Mouse (Mus musculus) liver, postnatal 0 days (tissue): ENCODE measurements at regions not wholly inside any gene's neighbourhood (a gene's known extent, or its start where the extent isn't known, plus 50 kb on each side); places are given as distances from the start of the nearest gene placed in this dataset.
"Not testable (repeated sequence)": the region's sequence is repeated elsewhere in the genome, so short reads cannot be mapped to it uniquely, and the experiment has no call there.

Experiments
- ATAC-seq: fragments of 200-750 bp; cut with Nextera tagmentation; 2 replicates; pipeline ENCODE4 v1.8.0; 2017; ENCODE audit warnings: mild to moderate bottlenecking, moderate library complexity
- DNase-seq: peaks from one replicate; pipeline ENCODE4 v3.0.0-alpha.2; 2016
- H3K27ac ChIP-seq: fragments of 300-500 bp; sonication (generic); 2 replicates; pipeline ENCODE4 v1.5.1; 2014; ENCODE audit warnings: antibody characterized with exemption, moderate library complexity, mild to moderate bottlenecking, low read depth
- H3K27me3 ChIP-seq: fragments of 300-500 bp; sonication (generic); 2 replicates; pipeline ENCODE4 v1.6.1; 2014; ENCODE audit warnings: low read length, control low read depth, mixed read lengths; ENCODE audit not compliant: insufficient read depth
- H3K36me3 ChIP-seq: fragments of 300-500 bp; sonication (generic); replicated peaks from 2 replicates; pipeline ENCODE4 v1.6.1; 2014; ENCODE audit warnings: mild to moderate bottlenecking, control low read depth, low read length, moderate library complexity, mixed read lengths; ENCODE audit not compliant: insufficient read depth
- H3K4me1 ChIP-seq: fragments of 300-500 bp; sonication (generic); 2 replicates; pipeline ENCODE4 v1.6.1; 2014; ENCODE audit warnings: antibody characterized with exemption, mild to moderate bottlenecking, control low read depth; ENCODE audit not compliant: insufficient read depth
- H3K4me2 ChIP-seq: fragments of 300-500 bp; sonication (generic); 2 replicates; pipeline ENCODE4 v1.6.1; 2014; ENCODE audit warnings: low read depth, mild to moderate bottlenecking, low read length, moderate library complexity, mixed read lengths
- H3K4me3 ChIP-seq: fragments of 300-500 bp; sonication (generic); 2 replicates; pipeline ENCODE4 v1.5.1; 2014; ENCODE audit warnings: low read depth, low read length
- H3K9ac ChIP-seq: fragments of 300-500 bp; sonication (generic); replicated peaks from 2 replicates; pipeline ENCODE4 v1.6.1; 2014; ENCODE audit warnings: mild to moderate bottlenecking, moderate library complexity
- H3K9me3 ChIP-seq: fragments of 300-500 bp; sonication (generic); 2 replicates; pipeline ENCODE4 v1.6.1; 2016; ENCODE audit warnings: mild to moderate bottlenecking, control low read depth, low read length, mixed read lengths
- CTCF ChIP-seq: sonication (generic); IDR thresholded peaks from 2 replicates; pipeline ENCODE4 v1.5.1; 2016; ENCODE audit warnings: antibody characterized with exemption, low read depth
- EP300 ChIP-seq: IDR thresholded peaks from 2 replicates; pipeline ENCODE4 v1.6.1; 2016; ENCODE audit warnings: antibody characterized with exemption, low read depth, mild to moderate bottlenecking
- WGBS: fragments of 180-500 bp; shearing (Covaris S2); extraction: QIAGEN DNeasy Blood & Tissue Kit; methylation state at CpG from one replicate; pipeline ENCODE4 v1.1.7; 2014; ENCODE audit not compliant: insufficient replicate concordance; 5-methylcytosine and 5-hydroxymethylcytosine counted together

- TF ChIP-seq CTCF, result peak; percentile 55
- not testable (repeated sequence) for H3K4me1 ChIP-seq, H3K9me3 ChIP-seq, H3K27me3 ChIP-seq, DNase-seq, H3K27ac ChIP-seq, H3K4me3 ChIP-seq, ATAC-seq, H3K4me2 ChIP-seq, H3K9ac ChIP-seq, H3K36me3 ChIP-seq
- 16% methylated on average over 2 of the region's 2 CpGs for WGBS
Measured at GRCm38 (mm10) chr17:14127031-14127430, 67.7 kb upstream of the Gm7358 start.

- no peak overlapping the region for H3K4me2 ChIP-seq
- no peaks in the 10 kb centered on the region for H3K4me1 ChIP-seq
- H3K9me3 ChIP-seq, result no peaks in the 10 kb centered on the region
- no peaks in the 10 kb centered on the region for H3K27me3 ChIP-seq
- H3K9ac ChIP-seq, result no peak overlapping the region
- H3K4me3 ChIP-seq, result no peak overlapping the region
- TF ChIP-seq EP300 (no peak), CTCF (no peak)
- ATAC-seq (no peak), DNase-seq (no peak)
- WGBS, result 53% methylated on average over 3 of the region's 3 CpGs
- no peak overlapping the region for H3K27ac ChIP-seq
- no peaks in the 10 kb centered on the region for H3K36me3 ChIP-seq
Measured at GRCm38 (mm10) chr17:14118863-14119262, 59.5 kb upstream of the Gm7358 start.

- Histone ChIP-seq H3K36me3 (no peaks in the 10 kb centered on the region), H3K27ac (no peak overlapping the region), H3K4me3 (no peak overlapping the region), H3K27me3 (no peaks in the 10 kb centered on the region), H3K9ac (no peak overlapping the region), H3K4me1 (no peaks in the 10 kb centered on the region), H3K4me2 (no peak overlapping the region), H3K9me3 (no peaks in the 10 kb centered on the region)
- WGBS, result 71% methylated on average over 2 of the region's 2 CpGs
- TF ChIP-seq CTCF, result no peak
- TF ChIP-seq EP300, result no peak
- ATAC-seq, result no peak
- DNase-seq, result no peak
Measured at GRCm38 (mm10) chr17:14116223-14116622, 56.9 kb upstream of the Gm7358 start.

- WGBS, result 53% methylated on average over 2 of the region's 2 CpGs
- DNase-seq, result no peak
- Histone ChIP-seq H3K36me3 (no peaks in the 10 kb centered on the region), H3K27ac (no peak overlapping the region), H3K9me3 (no peaks in the 10 kb centered on the region), H3K4me3 (no peak overlapping the region), H3K4me1 (no peaks in the 10 kb centered on the region), H3K4me2 (no peak overlapping the region), H3K27me3 (no peaks in the 10 kb centered on the region), H3K9ac (no peak overlapping the region)
- no peak for TF ChIP-seq EP300
- no peak for TF ChIP-seq CTCF
- ATAC-seq, result no peak
Measured at GRCm38 (mm10) chr17:14114856-14115255, 55.5 kb upstream of the Gm7358 start.

GRCm38 (mm10) chr17:14111692-14112091, 52.4 kb upstream of the Gm7358 start:
- not testable (repeated sequence) for H3K36me3 ChIP-seq, H3K27ac ChIP-seq, ATAC-seq, H3K9ac ChIP-seq, H3K4me1 ChIP-seq, H3K4me3 ChIP-seq, H3K9me3 ChIP-seq, H3K27me3 ChIP-seq, DNase-seq, H3K4me2 ChIP-seq
- 16% methylated on average over 1 of the region's 1 CpGs for WGBS
- TF ChIP-seq CTCF, result peak; percentile 54
